Mouse (Mus musculus): Measurements from ENCODE around the gene Raet1e. TPM values are rescaled to one million over a fixed set of nuclear protein-coding genes. Genes with fewer than 3 reads are reported as not detected.
A peak's percentile ranks its signal among the peaks of the same experiment; 100 is the strongest.
"Not testable (repeated sequence)": the region's sequence is repeated elsewhere in the genome, so short reads cannot be mapped to it uniquely, and the experiment has no call there.

Raet1e gene
- polyA plus RNA-seq, 1 experiment from 2014 or later = 3.2 TPM

- H3K4me3 ChIP-seq (ENCODE audit: low read depth, low read length); DNase-seq (ENCODE audit: low spot score); H3K9ac ChIP-seq (ENCODE audit: low read depth, low read length); H3K9me3 ChIP-seq (ENCODE audit: control insufficient read depth, low read length); H3K27ac ChIP-seq (ENCODE audit: low read depth, low read length); H3K4me1 ChIP-seq (replicated peaks; ENCODE audit: control insufficient read depth, insufficient read depth, low read length); H3K27me3 ChIP-seq (replicated peaks; ENCODE audit: control insufficient read depth, insufficient read depth, low read length); H3K4me2 ChIP-seq; ATAC-seq (replicated peaks; ENCODE audit: low FRiP score); H3K36me3 ChIP-seq (ENCODE audit: control insufficient read depth, insufficient read depth, low read length): not testable (repeated sequence)
- 38% methylated on average over 1 of the region's 1 CpGs for WGBS
Measured at GRCm38 (mm10) chr10:22396680-22397079, 238.3 kb downstream of the Raet1e start.

DNA sequence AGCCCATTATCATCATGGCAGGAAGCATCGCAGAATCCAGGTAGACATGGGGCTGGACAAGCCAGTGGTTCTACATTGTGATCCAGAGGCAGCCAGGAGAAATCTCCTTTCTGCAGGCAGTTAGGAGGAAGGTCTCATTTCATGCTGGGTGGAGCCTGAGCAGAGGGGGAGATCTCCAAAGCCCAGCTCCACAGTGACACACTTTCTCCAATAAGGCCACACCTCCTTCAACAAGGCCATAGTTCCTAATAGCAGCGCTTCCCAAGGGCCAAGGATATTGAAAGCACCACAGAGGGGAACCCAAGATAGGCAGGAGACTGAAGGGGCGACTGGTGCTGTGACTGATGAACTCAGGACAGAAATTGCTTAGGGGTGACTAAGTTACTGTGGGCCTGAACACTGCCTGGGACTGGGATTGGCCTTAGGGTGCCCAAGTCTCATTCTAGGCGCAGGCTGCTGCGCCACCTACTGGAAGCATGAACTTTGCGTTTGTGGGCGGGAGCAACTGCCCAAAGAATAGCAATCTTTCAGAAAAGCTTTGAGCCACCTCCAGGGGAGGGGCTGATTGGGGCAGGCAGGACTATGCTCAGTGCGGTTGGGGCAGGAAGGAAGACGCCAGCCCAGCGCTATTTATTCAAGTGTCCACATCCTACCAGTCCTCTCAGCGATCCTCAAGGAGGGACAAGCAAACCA lies 244.0 kb downstream of the Raet1e start:
- DNase-seq (ENCODE audit: low spot score) = peak; percentile 56
- not testable (repeated sequence) for H3K4me1 ChIP-seq (replicated peaks; ENCODE audit: control insufficient read depth, insufficient read depth, low read length); H3K9me3 ChIP-seq (ENCODE audit: control insufficient read depth, low read length); H3K27ac ChIP-seq (ENCODE audit: low read depth, low read length); H3K4me2 ChIP-seq; H3K4me3 ChIP-seq (ENCODE audit: low read depth, low read length); H3K27me3 ChIP-seq (replicated peaks; ENCODE audit: control insufficient read depth, insufficient read depth, low read length); H3K9ac ChIP-seq (ENCODE audit: low read depth, low read length); H3K36me3 ChIP-seq (ENCODE audit: control insufficient read depth, insufficient read depth, low read length)
- ATAC-seq (replicated peaks; ENCODE audit: low FRiP score) = peak; percentile 43; the same call in 1 of the 2 replicates
- WGBS = 4% methylated on average over 8 of the region's 11 CpGs

DNA sequence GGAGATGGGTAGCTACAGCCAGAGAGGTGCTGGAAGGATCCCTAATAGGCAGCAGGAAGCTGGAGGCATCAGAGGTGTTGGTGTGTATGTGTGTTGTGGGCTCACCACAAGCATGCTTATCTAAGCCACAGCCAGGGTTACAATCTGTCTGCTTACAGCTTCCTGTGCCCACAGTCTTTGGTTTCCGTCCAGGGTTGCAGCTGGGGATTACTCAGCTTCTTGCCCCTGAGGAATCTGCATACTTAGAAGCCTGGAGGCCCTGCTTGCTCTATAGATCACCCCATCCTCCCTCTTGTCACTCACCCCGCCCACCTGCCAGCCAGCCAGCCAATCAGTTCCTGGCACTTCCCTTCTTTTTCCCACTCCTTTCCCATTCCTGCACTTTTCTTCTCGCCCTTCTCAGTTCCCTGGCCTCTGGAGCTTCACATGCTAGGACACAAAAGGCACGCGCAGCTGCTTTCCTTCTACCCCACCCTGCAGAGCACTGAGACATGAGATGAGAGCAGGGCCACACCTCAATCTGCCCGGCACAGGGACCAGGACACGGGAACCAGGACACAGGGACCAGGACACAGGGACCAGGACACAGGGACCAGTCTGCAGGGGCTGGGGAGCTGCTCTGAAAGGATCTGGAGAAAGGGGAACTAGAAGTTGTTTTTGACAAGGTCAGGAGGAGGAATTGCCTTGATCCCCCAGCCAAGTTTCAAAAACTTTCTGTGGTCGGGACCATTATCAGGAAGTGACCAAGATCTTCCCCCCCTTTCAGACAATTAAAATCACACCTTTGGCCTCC lies 255.5 kb downstream of the Raet1e start:
- not testable (repeated sequence) for H3K27me3 ChIP-seq (replicated peaks; ENCODE audit: control insufficient read depth, insufficient read depth, low read length); H3K9ac ChIP-seq (ENCODE audit: low read depth, low read length); ATAC-seq (replicated peaks; ENCODE audit: low FRiP score); DNase-seq (ENCODE audit: low spot score); H3K27ac ChIP-seq (ENCODE audit: low read depth, low read length); H3K4me1 ChIP-seq (replicated peaks; ENCODE audit: control insufficient read depth, insufficient read depth, low read length); H3K4me2 ChIP-seq; H3K9me3 ChIP-seq (ENCODE audit: control insufficient read depth, low read length); H3K36me3 ChIP-seq (ENCODE audit: control insufficient read depth, insufficient read depth, low read length); H3K4me3 ChIP-seq (ENCODE audit: low read depth, low read length)
- WGBS = 0% methylated on average over 1 of the region's 8 CpGs

Other genes starting within 250 kb of the Raet1e start
- gene 4930444G20Rik, start 90.5 kb upstream of the Raet1e start, polyA plus RNA-seq (2014; fragmentation: Nextera tagmentation; extraction: Ambion mirVana) = not detected in 2 replicates
- 6.3 and 8.2 TPM in 2 replicates for gene E030030I06Rik, start 9.3 kb upstream of the Raet1e start, polyA plus RNA-seq (2014; fragmentation: Nextera tagmentation; extraction: Ambion mirVana)
- 0.29 TPM in 1 of 2 replicates, not detected in the other for gene H60b, start within 50 bp of the Raet1e start, polyA plus RNA-seq (2014; fragmentation: Nextera tagmentation; extraction: Ambion mirVana)
- 8.0 and 8.1 TPM in 2 replicates for gene Raet1d, start 202.0 kb downstream of the Raet1e start, polyA plus RNA-seq (2014; fragmentation: Nextera tagmentation; extraction: Ambion mirVana)